Mouse (Mus musculus): Measurements from ENCODE around the gene Gucy1a1. TPM values are rescaled to one million over a fixed set of nuclear protein-coding genes. Genes with fewer than 3 reads are reported as not detected.

Gucy1a1 gene
- polyA plus RNA-seq, 1 experiment from 2014 or later = 16.8 TPM

- no peak for ATAC-seq (ENCODE audit: low read depth)
- DNase-seq (ENCODE audit: low spot score) = no peak
- 79% methylated on average over 8 of the region's 8 CpGs for WGBS
- Histone ChIP-seq H3K4me2 (ENCODE audit: low read depth, low read length) (no peak overlapping the region), H3K4me3 (ENCODE audit: low read depth, low read length) (no peak overlapping the region), H3K27ac (replicated peaks; ENCODE audit: low read depth, low read length) (no peak overlapping the region), H3K9me3 (ENCODE audit: control insufficient read depth, low read length) (no peaks in the 10 kb centered on the region), H3K9ac (ENCODE audit: low read depth, low read length) (no peak overlapping the region), H3K4me1 (ENCODE audit: control insufficient read depth, insufficient read depth, low read length) (peaks cover 6% of the 10 kb centered on the region; the same call in 1 of the 2 replicates), H3K27me3 (replicated peaks; ENCODE audit: control insufficient read depth, insufficient read depth, low read length) (no peaks in the 10 kb centered on the region), H3K36me3 (ENCODE audit: control insufficient read depth, insufficient read depth, low read length) (no peaks in the 10 kb centered on the region)
Measured at GRCm38 (mm10) chr3:82046087-82046486, 99.5 kb downstream of the Gucy1a1 start.

GRCm38 (mm10) chr3:82044902-82045301 is 100.7 kb downstream of the Gucy1a1 start:
- H3K27me3 ChIP-seq (replicated peaks; ENCODE audit: control insufficient read depth, insufficient read depth, low read length) = no peaks in the 10 kb centered on the region
- no peak overlapping the region for H3K4me3 ChIP-seq (ENCODE audit: low read depth, low read length)
- H3K36me3 ChIP-seq (ENCODE audit: control insufficient read depth, insufficient read depth, low read length) = no peaks in the 10 kb centered on the region
- H3K4me2 ChIP-seq (ENCODE audit: low read depth, low read length) = no peak overlapping the region
- H3K4me1 ChIP-seq (ENCODE audit: control insufficient read depth, insufficient read depth, low read length) = peaks cover 6% of the 10 kb centered on the region; the same call in 1 of the 2 replicates
- no peaks in the 10 kb centered on the region for H3K9me3 ChIP-seq (ENCODE audit: control insufficient read depth, low read length)
- whole genome bisulfite sequencing = 73% methylated on average over 5 of the region's 5 CpGs
- DNase-seq (ENCODE audit: low spot score) (no peak), ATAC-seq (ENCODE audit: low read depth) (no peak)
- no peak overlapping the region for H3K9ac ChIP-seq (ENCODE audit: low read depth, low read length)
- no peak overlapping the region for H3K27ac ChIP-seq (replicated peaks; ENCODE audit: low read depth, low read length)

- Histone ChIP-seq H3K9me3 (ENCODE audit: control insufficient read depth, low read length) (no peaks in the 10 kb centered on the region), H3K27ac (replicated peaks; ENCODE audit: low read depth, low read length) (no peak overlapping the region), H3K4me3 (ENCODE audit: low read depth, low read length) (no peak overlapping the region), H3K9ac (ENCODE audit: low read depth, low read length) (no peak overlapping the region), H3K36me3 (ENCODE audit: control insufficient read depth, insufficient read depth, low read length) (no peaks in the 10 kb centered on the region), H3K4me1 (ENCODE audit: control insufficient read depth, insufficient read depth, low read length) (peaks cover 3% of the 10 kb centered on the region; the same call in 1 of the 2 replicates), H3K27me3 (replicated peaks; ENCODE audit: control insufficient read depth, insufficient read depth, low read length) (no peaks in the 10 kb centered on the region), H3K4me2 (ENCODE audit: low read depth, low read length) (no peak overlapping the region)
- ATAC-seq (ENCODE audit: low read depth) (no peak), DNase-seq (ENCODE audit: low spot score) (no peak)
- 77% methylated on average over 6 of the region's 6 CpGs for WGBS
Measured at GRCm38 (mm10) chr3:82043676-82044075, 101.9 kb downstream of the Gucy1a1 start.

Small RNAs within 50 kb of the gene (microRNA-seq; reads per million reads assigned to microRNA genes)
- not detected for gene Mir7010 (ENCODE audit: borderline number of aligned reads)

Other genes starting within 250 kb of the Gucy1a1 start
- gene Ctso, start 213.2 kb downstream of the Gucy1a1 start, polyA plus RNA-seq (2014; fragmentation: Nextera tagmentation; extraction: Ambion mirVana) = 12.7 and 13.3 TPM in 2 replicates
- not detected in 2 replicates for gene Tdo2, start 169.6 kb downstream of the Gucy1a1 start, polyA plus RNA-seq (2014; fragmentation: Nextera tagmentation; extraction: Ambion mirVana)
- gene Asic5, start 163.5 kb downstream of the Gucy1a1 start, polyA plus RNA-seq (2014; fragmentation: Nextera tagmentation; extraction: Ambion mirVana) = not detected in 2 replicates
- 16.3 and 16.7 TPM in 2 replicates for gene Gucy1b1, start 71.1 kb downstream of the Gucy1a1 start, polyA plus RNA-seq (2014; fragmentation: Nextera tagmentation; extraction: Ambion mirVana)
- gene Map9, start 212.3 kb upstream of the Gucy1a1 start, polyA plus RNA-seq (2014; fragmentation: Nextera tagmentation; extraction: Ambion mirVana) = 8.6 and 9.9 TPM in 2 replicates